Mouse (Mus musculus) liver, embryonic 11.5 days (tissue): ENCODE data around the gene Oas1a. TPM values are rescaled to one million over a fixed set of nuclear protein-coding genes. Genes with fewer than 3 reads are reported as not detected.
"Not testable (repeated sequence)": the region's sequence is repeated elsewhere in the genome, so short reads cannot be mapped to it uniquely, and the experiment has no call there.

ENCODE experiments used
- ATAC-seq: fragments of 200-750 bp; cut with Nextera tagmentation; replicated peaks from 2 replicates; pipeline ENCODE4 v1.8.0; 2017; ENCODE audit warnings: moderate number of reproducible peaks, mild to moderate bottlenecking, moderate TSS enrichment, moderate library complexity; ENCODE audit not compliant: low FRiP score
- DNase-seq: peaks from one replicate; pipeline ENCODE4 v3.0.0-alpha.2; 2017; ENCODE audit warnings: low spot score
- H3K27ac ChIP-seq: fragments of 300-500 bp; sonication (generic); 2 replicates; pipeline ENCODE4 v1.5.1; 2014; ENCODE audit warnings: mild to moderate bottlenecking, low read depth, low read length, control low read depth
- H3K27me3 ChIP-seq: fragments of 300-500 bp; sonication (generic); replicated peaks from 2 replicates; pipeline ENCODE4 v1.6.1; 2014; ENCODE audit warnings: low read length, mixed read lengths; ENCODE audit not compliant: control insufficient read depth, insufficient read depth
- H3K36me3 ChIP-seq: fragments of 300-500 bp; sonication (generic); 2 replicates; pipeline ENCODE4 v1.6.1; 2014; ENCODE audit warnings: mild to moderate bottlenecking, low read length, moderate library complexity, mixed read lengths; ENCODE audit not compliant: control insufficient read depth, insufficient read depth
- H3K4me1 ChIP-seq: fragments of 300-500 bp; sonication (generic); replicated peaks from 2 replicates; pipeline ENCODE4 v1.6.1; 2014; ENCODE audit warnings: low read length, mixed read lengths; ENCODE audit not compliant: control insufficient read depth, insufficient read depth
- H3K4me2 ChIP-seq: fragments of 300-500 bp; sonication (generic); 2 replicates; pipeline ENCODE4 v1.6.1; 2014; ENCODE audit warnings: mild to moderate bottlenecking, control low read depth, moderate library complexity
- H3K4me3 ChIP-seq: fragments of 300-500 bp; sonication (generic); 2 replicates; pipeline ENCODE4 v1.5.1; 2014; ENCODE audit warnings: low read depth, low read length, control low read depth
- H3K9ac ChIP-seq: fragments of 300-500 bp; sonication (generic); 2 replicates; pipeline ENCODE4 v1.6.1; 2014; ENCODE audit warnings: low read depth, low read length, control low read depth
- H3K9me3 ChIP-seq: fragments of 300-500 bp; sonication (generic); 2 replicates; pipeline ENCODE4 v1.6.1; 2016; ENCODE audit warnings: low read length, inconsistent platforms, mixed read lengths; ENCODE audit not compliant: control insufficient read depth
- WGBS: fragments of 180-500 bp; shearing (Covaris S2); extraction: QIAGEN DNeasy Blood & Tissue Kit; methylation state at CpG from one replicate; pipeline ENCODE4 v1.1.7; 2014; 5-methylcytosine and 5-hydroxymethylcytosine counted together
- polyA plus RNA-seq: library from polyadenylated mRNA; unstranded; fragments of >200 nt; fragmentation: Nextera tagmentation; extraction: Ambion mirVana; gene quantifications from 2 replicates; pipeline ENCODE4 v1.2.1, GENCODE M21; 2014

Oas1a gene
- polyA plus RNA-seq, 1 experiment from 2014 or later: 1.6 TPM

GRCm38 (mm10) chr5:120887831-120888230, 19.5 kb downstream of the Oas1a start:
- H3K9ac ChIP-seq: no peak overlapping the region
- H3K4me1 ChIP-seq: no peaks in the 10 kb centered on the region
- 43% methylated on average over 6 of the region's 6 CpGs for WGBS
- no peaks in the 10 kb centered on the region for H3K36me3 ChIP-seq
- DNase-seq (no peak), ATAC-seq (no peak)
- no peak overlapping the region for H3K4me2 ChIP-seq
- H3K4me3 ChIP-seq: no peak overlapping the region
- H3K27ac ChIP-seq: no peak overlapping the region
- H3K27me3 ChIP-seq: 0 out of 2 replicates have a peak, but pooled peaks cover 3% of the 10 kb centered on the region
- H3K9me3 ChIP-seq: no peaks in the 10 kb centered on the region

- H3K9ac ChIP-seq, DNase-seq, H3K9me3 ChIP-seq, H3K36me3 ChIP-seq, H3K4me1 ChIP-seq, H3K4me3 ChIP-seq, H3K27me3 ChIP-seq, ATAC-seq, H3K27ac ChIP-seq, H3K4me2 ChIP-seq: not testable (repeated sequence)
- 14% methylated on average over 5 of the region's 9 CpGs for WGBS
Observed at GRCm38 (mm10) chr5:120887413-120887812, 19.9 kb downstream of the Oas1a start, which contains the start of gene Oas1g. Gene Oas1g (minus strand): TSS chr5:120887613.

GRCm38 (mm10) chr5:120881681-120882080, 25.6 kb downstream of the Oas1a start:
- not testable (repeated sequence) for H3K4me1 ChIP-seq, H3K4me3 ChIP-seq, ATAC-seq, H3K27me3 ChIP-seq, H3K4me2 ChIP-seq, DNase-seq, H3K9me3 ChIP-seq, H3K36me3 ChIP-seq, H3K27ac ChIP-seq, H3K9ac ChIP-seq
- WGBS: 83% methylated on average over 6 of the region's 6 CpGs

GRCm38 (mm10) chr5:120878803-120879202, 28.5 kb downstream of the Oas1a start:
- H3K4me3 ChIP-seq, ATAC-seq, DNase-seq, H3K4me2 ChIP-seq, H3K27ac ChIP-seq, H3K9ac ChIP-seq, H3K36me3 ChIP-seq, H3K27me3 ChIP-seq, H3K9me3 ChIP-seq, H3K4me1 ChIP-seq: not testable (repeated sequence)
- 41% methylated on average over 2 of the region's 2 CpGs for WGBS

GRCm38 (mm10) chr5:120877407-120877806, 29.9 kb downstream of the Oas1a start:
- DNase-seq, H3K9ac ChIP-seq, H3K4me2 ChIP-seq, H3K27ac ChIP-seq, H3K27me3 ChIP-seq, H3K4me3 ChIP-seq, H3K36me3 ChIP-seq, H3K4me1 ChIP-seq, ATAC-seq, H3K9me3 ChIP-seq: not testable (repeated sequence)
- WGBS: 75% methylated on average over 2 of the region's 2 CpGs

- not testable (repeated sequence) for H3K27ac ChIP-seq, H3K4me2 ChIP-seq, DNase-seq, H3K4me3 ChIP-seq, H3K4me1 ChIP-seq, ATAC-seq, H3K36me3 ChIP-seq, H3K27me3 ChIP-seq, H3K9me3 ChIP-seq, H3K9ac ChIP-seq
- 54% methylated on average over 2 of the region's 3 CpGs for WGBS
Observed at GRCm38 (mm10) chr5:120876839-120877238, 30.5 kb downstream of the Oas1a start.

GRCm38 (mm10) chr5:120871469-120871868, 35.9 kb downstream of the Oas1a start:
- no peak for ATAC-seq
- Histone ChIP-seq H3K27me3 (0 out of 2 replicates have a peak, but pooled peaks cover 3% of the 10 kb centered on the region), H3K4me3 (no peak overlapping the region), H3K4me2 (no peak overlapping the region), H3K4me1 (no peaks in the 10 kb centered on the region), H3K9ac (no peak overlapping the region), H3K36me3 (no peaks in the 10 kb centered on the region), H3K9me3 (no peaks in the 10 kb centered on the region), H3K27ac (no peak overlapping the region)
- DNase-seq: no peak
- 44% methylated on average over 2 of the region's 2 CpGs for WGBS

- Histone ChIP-seq H3K9ac (no peak overlapping the region), H3K4me3 (no peak overlapping the region), H3K4me2 (no peak overlapping the region), H3K4me1 (no peaks in the 10 kb centered on the region), H3K27ac (no peak overlapping the region), H3K36me3 (no peaks in the 10 kb centered on the region), H3K27me3 (0 out of 2 replicates have a peak, but pooled peaks cover 3% of the 10 kb centered on the region), H3K9me3 (no peaks in the 10 kb centered on the region)
- ATAC-seq (no peak), DNase-seq (no peak)
- WGBS: 75% methylated on average over 7 of the region's 7 CpGs
Observed at GRCm38 (mm10) chr5:120870782-120871181, 36.5 kb downstream of the Oas1a start.

- WGBS: 56% methylated on average over 3 of the region's 3 CpGs
- Histone ChIP-seq H3K4me3 (no peak overlapping the region), H3K27ac (no peak overlapping the region), H3K4me2 (no peak overlapping the region), H3K4me1 (no peaks in the 10 kb centered on the region), H3K27me3 (0 out of 2 replicates have a peak, but pooled peaks cover 3% of the 10 kb centered on the region), H3K9me3 (no peaks in the 10 kb centered on the region), H3K36me3 (no peaks in the 10 kb centered on the region), H3K9ac (no peak overlapping the region)
- DNase-seq (no peak), ATAC-seq (no peak)
Observed at GRCm38 (mm10) chr5:120870081-120870480, 37.2 kb downstream of the Oas1a start.
